Comparison of ENCODE assay signal across 18 mouse cellular contexts in the genomic region with DNA sequence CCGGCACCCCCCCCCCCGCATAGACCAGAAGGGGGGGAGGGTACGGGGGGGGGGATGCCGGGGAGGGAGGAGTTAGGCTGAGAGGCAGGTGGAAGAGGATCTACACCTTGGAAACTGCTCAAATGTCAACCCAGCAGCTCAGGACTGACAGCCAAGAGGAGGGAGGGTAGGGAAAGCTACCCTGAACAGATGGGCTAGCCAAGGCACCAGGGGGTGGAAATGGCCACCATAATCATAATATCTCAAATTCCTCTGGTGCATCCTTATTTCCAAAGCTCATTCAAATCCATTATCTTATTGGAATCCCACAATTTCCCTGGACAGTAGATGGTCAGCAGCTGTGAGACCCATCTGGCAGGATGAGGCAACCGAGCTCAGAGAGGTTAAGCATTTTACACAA. TPM values are rescaled to one million over a fixed set of nuclear protein-coding genes. Genes with fewer than 3 reads are reported as not detected.
DNase-seq lines count a peak whose midpoint lies in the region; ATAC-seq and TF ChIP-seq lines count a peak whose summit lies in the region.
"Had no signal": no experiment of that assay in that cellular context is flagged by ENCODE, and none has a peak within 500 bp of the region (broad histone marks: within the 10 kb centered on the region; RNA-seq: fewer than 3 reads in every experiment).

No protein-coding gene starts in this region.

- H3K4me3 ChIP-seq in forebrain, embryonic 13.5 days: no peak overlapping the region
- no peak overlapping the region for H3K4me3 ChIP-seq in midbrain, embryonic 13.5 days (replicated peaks)
- H3K4me3 ChIP-seq in gastrocnemius, adult 2 months: no peak overlapping the region
- no peak overlapping the region for H3K4me3 ChIP-seq in heart, embryonic 11.5 days (ENCODE audit: low read depth, low read length)
- H3K4me3 ChIP-seq in lung, adult 2 months (replicated peaks; ENCODE audit: extremely low read depth, low read depth, low read length): no peak overlapping the region
- H3K4me3 ChIP-seq: embryonic facial prominence, embryonic 13.5 days; left cerebral cortex, adult 2 months; liver, embryonic 13.5 days had no signal

- DNase-seq in embryo, embryonic 10.5 days (ENCODE audit: low spot score): peak; percentile 30
- no peak for DNase-seq in embryo, embryonic 11 days
- peak; percentile 69 to 80 for DNase-seq in cerebellum, adult 18-20 months
- no peak for DNase-seq in gastrocnemius, adult 2 months
- no peak for DNase-seq in lung, adult 2 months
- DNase-seq: adrenal gland, adult 2 months; heart, adult 11 months; heart, postnatal 14 days; kidney, adult 18-20 months; kidney, postnatal 36 days; liver, embryonic 13.5 days; lung, postnatal 36 days had no signal

- peaks cover 66% of the 10 kb centered on the region for H3K4me1 ChIP-seq in forebrain, embryonic 13.5 days
- peaks cover 75% of the 10 kb centered on the region for H3K4me1 ChIP-seq in midbrain, embryonic 13.5 days (replicated peaks)
- no peaks in the 10 kb centered on the region for H3K4me1 ChIP-seq in heart, embryonic 11.5 days (ENCODE audit: control insufficient read depth, insufficient read depth, low read length)
- no peaks in the 10 kb centered on the region for H3K4me1 ChIP-seq in lung, adult 2 months (ENCODE audit: control insufficient read depth, insufficient read depth, low read length)
- H3K4me1 ChIP-seq: liver, embryonic 13.5 days had no signal

- H3K9me3 ChIP-seq in forebrain, embryonic 13.5 days (replicated peaks): no peaks in the 10 kb centered on the region
- H3K9me3 ChIP-seq in midbrain, embryonic 13.5 days: no peaks in the 10 kb centered on the region
- no peaks in the 10 kb centered on the region for H3K9me3 ChIP-seq in heart, embryonic 11.5 days (replicated peaks; ENCODE audit: control insufficient read depth, low read length)
- H3K9me3 ChIP-seq: embryonic facial prominence, embryonic 13.5 days; liver, embryonic 13.5 days had no signal

- peak overlapping the region; percentile 88; the same call in 1 of the 2 replicates for H3K27ac ChIP-seq in forebrain, embryonic 13.5 days
- H3K27ac ChIP-seq in midbrain, embryonic 13.5 days: peak overlapping the region; percentile 76
- no peak overlapping the region for H3K27ac ChIP-seq in gastrocnemius, adult 2 months
- H3K27ac ChIP-seq in heart, embryonic 11.5 days (ENCODE audit: low read depth, low read length): no peak overlapping the region
- H3K27ac ChIP-seq: embryonic facial prominence, embryonic 13.5 days; left cerebral cortex, adult 2 months; liver, embryonic 13.5 days had no signal

- TF ChIP-seq POLR2A in lung, adult 2 months (IDR thresholded peaks at IDR 0.05; ENCODE audit: borderline replicate concordance, extremely low read depth, low read depth, low read length): no peak

- ATAC-seq in forebrain, embryonic 13.5 days: no peak
- no peak for ATAC-seq in midbrain, embryonic 13.5 days
- ATAC-seq in heart, embryonic 11.5 days (replicated peaks; ENCODE audit: insufficient number of reproducible peaks, low FRiP score, low TSS enrichment): no peak

- peaks cover under 1% of the 10 kb centered on the region; the same call in 1 of the 2 replicates for H3K36me3 ChIP-seq in forebrain, embryonic 13.5 days (ENCODE audit: poor library complexity, severe bottlenecking)
- H3K36me3 ChIP-seq in midbrain, embryonic 13.5 days: no peaks in the 10 kb centered on the region
- no peaks in the 10 kb centered on the region for H3K36me3 ChIP-seq in heart, embryonic 11.5 days (ENCODE audit: control insufficient read depth, insufficient read depth, low read length)
- H3K36me3 ChIP-seq: embryonic facial prominence, embryonic 13.5 days; liver, embryonic 13.5 days had no signal

- peak overlapping the region; percentile 38; the same call in 1 of the 2 replicates for H3K4me2 ChIP-seq in forebrain, embryonic 13.5 days
- peak overlapping the region; percentile 29; the same call in 1 of the 2 replicates for H3K4me2 ChIP-seq in midbrain, embryonic 13.5 days (replicated peaks)
- no peak overlapping the region for H3K4me2 ChIP-seq in heart, embryonic 11.5 days
- H3K4me2 ChIP-seq: embryonic facial prominence, embryonic 13.5 days; liver, embryonic 13.5 days had no signal

- no peak overlapping the region for H3K9ac ChIP-seq in forebrain, embryonic 13.5 days
- no peak overlapping the region for H3K9ac ChIP-seq in midbrain, embryonic 13.5 days (replicated peaks)
- no peak overlapping the region for H3K9ac ChIP-seq in heart, embryonic 11.5 days (ENCODE audit: low read depth, low read length)
- H3K9ac ChIP-seq: embryonic facial prominence, embryonic 13.5 days; liver, embryonic 13.5 days had no signal

- WGBS in forebrain, embryonic 13.5 days: 33% methylated on average over 2 of the region's 5 CpGs
- WGBS in midbrain, embryonic 13.5 days: 47% methylated on average over 1 of the region's 5 CpGs
- 42% methylated on average over 3 of the region's 5 CpGs for WGBS in heart, embryonic 11.5 days (ENCODE audit: insufficient replicate concordance)
- WGBS in lung, adult 2 months: 16% methylated on average over 3 of the region's 5 CpGs

- no peak for TF ChIP-seq CTCF in gastrocnemius, adult 2 months (IDR thresholded peaks at IDR 0.05)
- no peak for TF ChIP-seq CTCF in lung, adult 2 months (IDR thresholded peaks at IDR 0.05; ENCODE audit: insufficient read depth, low read length)

- H3K27me3 ChIP-seq in forebrain, embryonic 13.5 days: no peaks in the 10 kb centered on the region
- H3K27me3 ChIP-seq in midbrain, embryonic 13.5 days: no peaks in the 10 kb centered on the region
- peaks cover 6% of the 10 kb centered on the region; the same call in 1 of the 2 replicates for H3K27me3 ChIP-seq in heart, embryonic 11.5 days (ENCODE audit: control insufficient read depth, insufficient read depth, low read length)
- H3K27me3 ChIP-seq: liver, embryonic 13.5 days had no signal

- intact Hi-C loops in gastrocnemius, adult 2 months (cut with DNase I): no loop called here

RNA-seq across cellular contexts. Expression of a gene that starts 19.7 kb away (rescaled TPM):
- 26.3 and 28.5 TPM in 2 replicates for polyA plus RNA-seq in forebrain, embryonic 13.5 days (2015; fragmentation: Nextera tagmentation; extraction: Ambion mirVana)
- polyA plus RNA-seq in midbrain, embryonic 13.5 days (2015; fragmentation: Nextera tagmentation; extraction: Ambion mirVana): 21.7 and 22.5 TPM in 2 replicates
- total RNA-seq in gastrocnemius, adult 2 months (2021): under 1 TPM; 0.15 to 0.47 TPM
- polyA plus RNA-seq in heart, embryonic 11.5 days (2014; fragmentation: Nextera tagmentation; extraction: Ambion mirVana): 0.86 and 1.5 TPM in 2 replicates
- 0.20 and 0.49 TPM in 2 replicates for polyA plus RNA-seq in lung, adult 2 months (2012; rRNA removed)
- polyA plus RNA-seq: spleen, adult 2 months had no signal

Comparison
In these comparisons a context has a peak if more than half of its experiments do, and no peak if none do; other contexts are left out.
1. DNase-seq: peak in embryo, embryonic 10.5 days (single experiment) and cerebellum, adult 18-20 months (2 of 2); none in embryo, embryonic 11 days (single experiment), gastrocnemius, adult 2 months (single experiment) and lung, adult 2 months (single experiment).
2. H3K27ac ChIP-seq: peak in forebrain, embryonic 13.5 days (single experiment) and midbrain, embryonic 13.5 days (single experiment); none in gastrocnemius, adult 2 months (single experiment) and heart, embryonic 11.5 days (single experiment).